Mouse (Mus musculus): Measurements from ENCODE around the gene Slc38a9. TPM values are rescaled to one million over a fixed set of nuclear protein-coding genes. Genes with fewer than 3 reads are reported as not detected.

Slc38a9 gene
- polyA plus RNA-seq (2012; rRNA removed) (9.2 and 10.9 TPM in 2 replicates), polyA plus RNA-seq (2014; fragmentation: Nextera tagmentation; extraction: Ambion mirVana) (8.3 and 9.2 TPM in 2 replicates)

DNA sequence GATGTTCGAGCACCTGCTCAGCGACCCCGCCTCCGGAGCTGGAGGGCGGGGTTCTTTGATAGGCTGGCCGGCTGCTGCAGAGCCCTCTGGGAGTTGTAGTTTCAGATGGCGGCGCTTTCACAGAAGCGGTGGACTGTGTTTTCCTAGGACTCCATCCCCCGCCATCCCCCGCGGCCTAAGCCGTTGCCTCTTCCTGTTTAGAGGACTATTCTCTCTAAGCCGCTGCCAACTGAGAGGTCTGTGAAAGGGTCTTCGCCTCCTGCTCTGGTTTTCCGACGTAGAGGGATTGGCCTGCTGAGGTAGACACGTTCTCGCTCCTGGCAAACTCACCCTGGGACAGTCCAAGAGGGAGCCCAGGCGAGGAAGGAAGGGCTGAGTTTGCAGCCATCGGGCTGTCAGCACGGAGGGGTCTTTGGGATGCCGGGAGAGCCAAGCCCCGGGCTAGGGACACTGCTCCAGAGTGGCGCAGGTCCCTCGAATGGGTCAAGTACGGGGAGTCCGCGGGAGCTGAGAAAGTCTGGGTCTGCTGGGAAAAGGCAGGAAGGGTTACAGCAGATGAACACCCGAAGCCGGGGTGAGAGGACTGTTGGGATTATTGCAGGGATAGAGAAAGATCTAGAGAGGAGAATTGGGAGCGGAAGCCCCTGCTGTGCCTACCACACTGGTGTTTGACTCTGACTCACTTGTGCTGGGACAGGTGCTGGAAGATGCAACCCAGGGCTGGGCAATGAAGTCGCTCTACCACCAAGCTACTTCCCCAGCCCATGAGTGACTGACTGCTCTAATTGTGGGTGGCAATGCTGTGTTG lies at the start of gene Slc38a9:
Gene Slc38a9 (plus strand): TSS at position 178 of the 808 bp plus-strand sequence.
- Histone ChIP-seq H3K27ac (peak within 1 kb of the TSS; percentile 71), H3K4me1 (replicated peaks; ENCODE audit: control insufficient read depth in 2 of 2, insufficient read depth in 2 of 2, low read length in 1 of 2) (peaks cover 4 to 5% of the 10 kb centered on the region in 2 experiments; a peak in 3 of 4 replicates), H3K4me3 (ENCODE audit: insufficient read depth in 1 of 2, low read depth in 2 of 2, low read length in 2 of 2) (peak within 1 kb of the TSS; percentile 98 to 99), H3K9ac (replicated peaks) (peak within 1 kb of the TSS; percentile 99), H3K27me3 (ENCODE audit: control insufficient read depth, insufficient read depth, low read length) (no peaks in the 10 kb centered on the region), H3K9me3 (ENCODE audit: control insufficient read depth, low read length) (no peaks in the 10 kb centered on the region), H3K4me2 (ENCODE audit: low read depth) (peak within 1 kb of the TSS; percentile 91), H3K36me3 (replicated peaks; ENCODE audit: control insufficient read depth, insufficient read depth, low read depth) (no peaks in the 10 kb centered on the region)
- 1% methylated on average over 33 of the region's 33 CpGs for WGBS (ENCODE audit: insufficient replicate concordance)
- DNase-seq (ENCODE audit: low read depth in 3 of 3, low spot score in 3 of 3) (peak; percentile 89 to 91 (median 89)), ATAC-seq (ENCODE audit: insufficient read depth) (peak; percentile 99)
- TF ChIP-seq CTCF (IDR thresholded peaks at IDR 0.05; ENCODE audit: low read depth) (no peak), EP300 (IDR thresholded peaks at IDR 0.05; ENCODE audit: low read depth) (no peak)

DNA sequence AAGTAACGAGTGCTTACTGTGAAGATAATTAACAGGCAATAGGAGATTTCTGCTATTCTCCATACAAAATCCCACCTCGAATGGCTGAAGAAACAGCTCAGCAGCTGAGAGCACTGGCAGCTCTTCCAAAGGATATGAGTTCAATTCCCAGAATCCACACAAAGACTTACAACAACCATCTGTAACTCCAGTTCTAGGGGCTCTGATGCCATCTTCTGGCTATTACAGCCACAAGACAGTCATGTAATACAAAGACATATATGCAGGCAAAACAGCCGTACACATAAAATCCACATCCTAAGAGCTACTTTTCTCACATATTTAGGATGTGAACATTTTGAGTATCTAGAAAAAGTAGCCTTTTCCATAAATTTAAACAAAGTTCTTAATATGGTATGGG lies 39.0 kb upstream of the Slc38a9 start:
- ATAC-seq (ENCODE audit: insufficient read depth), result no peak
- WGBS (ENCODE audit: insufficient replicate concordance), result 66% methylated on average over 3 of the region's 3 CpGs
- H3K27ac ChIP-seq, result no peak overlapping the region
- H3K4me3 ChIP-seq (ENCODE audit: insufficient read depth in 1 of 2, low read depth in 2 of 2, low read length in 2 of 2), result no peak overlapping the region
- no peaks in the 10 kb centered on the region for H3K36me3 ChIP-seq (replicated peaks; ENCODE audit: control insufficient read depth, insufficient read depth, low read depth)
- no peak for TF ChIP-seq EP300 (IDR thresholded peaks at IDR 0.05; ENCODE audit: low read depth)
- TF ChIP-seq CTCF (IDR thresholded peaks at IDR 0.05; ENCODE audit: low read depth), result no peak
- no peak for DNase-seq (ENCODE audit: low read depth in 3 of 3, low spot score in 3 of 3)
- H3K9ac ChIP-seq (replicated peaks), result no peak overlapping the region
- no peaks in the 10 kb centered on the region for H3K4me1 ChIP-seq (replicated peaks; ENCODE audit: control insufficient read depth in 2 of 2, insufficient read depth in 2 of 2, low read length in 1 of 2)
- H3K4me2 ChIP-seq (ENCODE audit: low read depth), result no peak overlapping the region
- H3K9me3 ChIP-seq (ENCODE audit: control insufficient read depth, low read length), result no peaks in the 10 kb centered on the region
- H3K27me3 ChIP-seq (ENCODE audit: control insufficient read depth, insufficient read depth, low read length), result no peaks in the 10 kb centered on the region

DNA sequence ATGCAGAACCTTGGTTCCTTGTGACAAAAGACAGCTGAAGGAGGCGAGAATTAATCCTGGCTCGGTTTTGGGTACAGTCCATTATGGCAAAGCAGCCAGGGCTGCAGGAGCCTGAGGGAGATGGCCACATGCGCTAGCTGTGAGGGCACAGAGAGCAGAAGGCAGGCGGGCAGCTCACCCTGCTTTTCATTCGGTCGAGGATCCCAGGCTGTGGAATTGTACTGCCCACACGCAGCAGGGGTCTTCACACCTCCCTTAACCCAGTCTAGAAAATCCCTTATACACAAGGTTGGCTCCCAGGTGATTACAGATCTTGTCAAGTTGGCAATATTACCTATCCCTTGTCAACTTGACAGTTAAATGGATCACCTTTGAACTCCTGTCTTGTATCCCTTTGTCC lies 36.9 kb upstream of the Slc38a9 start:
- TF ChIP-seq CTCF (IDR thresholded peaks at IDR 0.05; ENCODE audit: low read depth), result no peak
- TF ChIP-seq EP300 (IDR thresholded peaks at IDR 0.05; ENCODE audit: low read depth), result no peak
- H3K36me3 ChIP-seq (replicated peaks; ENCODE audit: control insufficient read depth, insufficient read depth, low read depth), result no peaks in the 10 kb centered on the region
- no peak for ATAC-seq (ENCODE audit: insufficient read depth)
- H3K4me3 ChIP-seq (ENCODE audit: insufficient read depth in 1 of 2, low read depth in 2 of 2, low read length in 2 of 2), result no peak overlapping the region
- H3K27me3 ChIP-seq (ENCODE audit: control insufficient read depth, insufficient read depth, low read length), result no peaks in the 10 kb centered on the region
- WGBS (ENCODE audit: insufficient replicate concordance), result 64% methylated on average over 7 of the region's 7 CpGs
- H3K27ac ChIP-seq, result no peak overlapping the region
- H3K4me2 ChIP-seq (ENCODE audit: low read depth), result no peak overlapping the region
- H3K9ac ChIP-seq (replicated peaks), result no peak overlapping the region
- no peak for DNase-seq (ENCODE audit: low read depth in 3 of 3, low spot score in 3 of 3)
- no peaks in the 10 kb centered on the region for H3K4me1 ChIP-seq (replicated peaks; ENCODE audit: control insufficient read depth in 2 of 2, insufficient read depth in 2 of 2, low read length in 1 of 2)
- no peaks in the 10 kb centered on the region for H3K9me3 ChIP-seq (ENCODE audit: control insufficient read depth, low read length)

DNA sequence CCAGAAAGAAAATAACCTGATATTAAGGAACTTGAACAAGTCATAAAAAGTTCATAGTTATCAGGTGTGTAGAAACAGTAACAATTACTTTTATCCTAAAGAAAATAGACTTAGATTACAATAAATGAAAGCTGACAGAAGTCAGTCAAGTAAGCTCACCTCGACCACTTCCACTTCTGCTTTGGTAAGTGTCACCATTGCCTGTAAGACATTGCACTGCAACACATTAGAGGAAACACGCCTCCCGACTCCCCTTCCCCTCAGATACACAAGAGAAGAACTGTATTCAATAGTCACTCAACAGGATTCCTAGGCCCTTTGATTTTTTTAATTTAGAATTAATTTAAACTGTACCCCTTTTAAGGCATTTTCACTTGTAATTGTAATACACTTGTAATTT lies 35.9 kb upstream of the Slc38a9 start:
- Histone ChIP-seq H3K27ac (no peak overlapping the region), H3K9ac (replicated peaks) (no peak overlapping the region), H3K4me1 (replicated peaks; ENCODE audit: control insufficient read depth in 2 of 2, insufficient read depth in 2 of 2, low read length in 1 of 2) (no peaks in the 10 kb centered on the region), H3K9me3 (ENCODE audit: control insufficient read depth, low read length) (no peaks in the 10 kb centered on the region), H3K27me3 (ENCODE audit: control insufficient read depth, insufficient read depth, low read length) (no peaks in the 10 kb centered on the region), H3K36me3 (replicated peaks; ENCODE audit: control insufficient read depth, insufficient read depth, low read depth) (no peaks in the 10 kb centered on the region), H3K4me2 (ENCODE audit: low read depth) (no peak overlapping the region), H3K4me3 (ENCODE audit: insufficient read depth in 1 of 2, low read depth in 2 of 2, low read length in 2 of 2) (no peak overlapping the region)
- no peak for ATAC-seq (ENCODE audit: insufficient read depth)
- no peak for TF ChIP-seq EP300 (IDR thresholded peaks at IDR 0.05; ENCODE audit: low read depth)
- no peak for TF ChIP-seq CTCF (IDR thresholded peaks at IDR 0.05; ENCODE audit: low read depth)
- WGBS (ENCODE audit: insufficient replicate concordance), result 29% methylated on average over 3 of the region's 3 CpGs
- DNase-seq (ENCODE audit: low read depth in 3 of 3, low spot score in 3 of 3), result no peak

DNA sequence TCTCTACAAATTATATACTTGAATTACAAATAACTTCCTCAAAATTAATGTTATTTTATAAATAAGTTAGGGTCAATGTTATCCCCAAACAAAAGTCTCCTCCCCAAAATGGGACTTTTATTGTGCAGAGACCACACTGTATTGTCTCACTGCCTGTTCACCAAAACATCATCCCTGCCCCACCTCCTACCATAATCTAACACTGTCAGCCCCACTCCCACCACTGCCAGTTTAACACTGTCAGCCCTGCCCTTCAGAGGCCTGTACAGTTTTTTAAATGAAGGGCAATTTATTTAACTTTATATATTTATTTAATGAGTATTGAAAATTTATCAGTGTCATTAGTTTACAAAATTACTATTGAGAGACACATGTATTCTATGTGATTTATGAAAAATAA lies 35.0 kb upstream of the Slc38a9 start:
- H3K9me3 ChIP-seq (ENCODE audit: control insufficient read depth, low read length), result no peaks in the 10 kb centered on the region
- H3K9ac ChIP-seq (replicated peaks), result no peak overlapping the region
- no peak overlapping the region for H3K4me2 ChIP-seq (ENCODE audit: low read depth)
- no peaks in the 10 kb centered on the region for H3K4me1 ChIP-seq (replicated peaks; ENCODE audit: control insufficient read depth in 2 of 2, insufficient read depth in 2 of 2, low read length in 1 of 2)
- no peaks in the 10 kb centered on the region for H3K36me3 ChIP-seq (replicated peaks; ENCODE audit: control insufficient read depth, insufficient read depth, low read depth)
- DNase-seq (ENCODE audit: low read depth in 3 of 3, low spot score in 3 of 3) (no peak), ATAC-seq (ENCODE audit: insufficient read depth) (peak; percentile 50; the same call in 1 of the 2 replicates)
- H3K27me3 ChIP-seq (ENCODE audit: control insufficient read depth, insufficient read depth, low read length), result no peaks in the 10 kb centered on the region
- TF ChIP-seq CTCF (IDR thresholded peaks at IDR 0.05; ENCODE audit: low read depth) (no peak), EP300 (IDR thresholded peaks at IDR 0.05; ENCODE audit: low read depth) (no peak)
- no peak overlapping the region for H3K27ac ChIP-seq
- no peak overlapping the region for H3K4me3 ChIP-seq (ENCODE audit: insufficient read depth in 1 of 2, low read depth in 2 of 2, low read length in 2 of 2)

All from liver, embryonic 14.5 days (tissue).